In the genomic region with DNA sequence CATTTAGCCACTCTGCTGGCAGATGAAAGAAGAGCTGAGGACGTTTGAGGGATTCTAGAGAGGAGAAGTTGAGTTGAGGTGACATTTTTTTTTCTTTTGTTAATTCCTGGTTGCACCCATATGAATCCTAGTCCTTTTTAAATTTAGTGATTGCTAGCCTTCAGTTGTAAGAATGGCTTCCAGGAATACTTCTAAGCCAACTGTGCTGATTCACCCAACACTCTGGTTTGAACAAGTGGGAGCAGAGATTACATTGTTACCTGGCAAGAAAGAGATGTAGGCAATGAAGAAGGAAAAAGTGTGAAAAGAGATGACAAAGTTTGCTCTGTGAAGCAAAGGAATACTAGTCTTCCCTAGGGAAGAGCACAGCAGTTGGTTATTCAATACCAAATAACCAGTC, we compare ENCODE assay signal across 21 mouse cellular contexts.
"Had no signal": no experiment of that assay in that cellular context is flagged by ENCODE, and none has a peak within 500 bp of the region (broad histone marks: within the 10 kb centered on the region; RNA-seq: fewer than 3 reads in every experiment).

No protein-coding gene starts in this region.

- ATAC-seq: forebrain, embryonic 13.5 days; forebrain, embryonic 14.5 days; forebrain, embryonic 15.5 days; forebrain, embryonic 16.5 days; forebrain, postnatal 0 days had no signal

- DNase-seq: cerebellum, adult 8-10 months; cerebellum, adult 9-10 months; cerebellum, adult 9-11 months; cerebellum, postnatal 10 days; cerebellum, postnatal 14 days; cerebellum, postnatal 25 days; cerebellum, postnatal 36 days; embryo, embryonic 11 days; forebrain, postnatal 0 days; gastrocnemius, adult 2 months; gastrocnemius, postnatal 10 days; gastrocnemius, postnatal 14 days; gastrocnemius, postnatal 25 days; gastrocnemius, postnatal 36 days; heart, adult 11 months; heart, adult 18-20 months; heart, adult 2 months had no signal
